Mouse (Mus musculus) heart, postnatal 0 days (tissue): ENCODE measurements around the gene Tm4sf19.

Source experiments
- CTCF ChIP-seq: IDR thresholded peaks from 2 replicates; pipeline ENCODE4 v1.5.1; 2016; ENCODE audit warnings: antibody characterized with exemption, control low read depth, low read depth
- EP300 ChIP-seq: IDR thresholded peaks from 2 replicates; pipeline ENCODE4 v1.6.1; 2016; ENCODE audit warnings: antibody characterized with exemption, low read depth

- TF ChIP-seq CTCF: peak; percentile 50
- no peak for TF ChIP-seq EP300
These were observed 29.0 kb upstream of the Tm4sf19 start for GRCm38 (mm10) chr16:32371351-32371750.
